Mouse (Mus musculus): ENCODE measurements around the gene BC030867.

The BC030867 gene

DNA sequence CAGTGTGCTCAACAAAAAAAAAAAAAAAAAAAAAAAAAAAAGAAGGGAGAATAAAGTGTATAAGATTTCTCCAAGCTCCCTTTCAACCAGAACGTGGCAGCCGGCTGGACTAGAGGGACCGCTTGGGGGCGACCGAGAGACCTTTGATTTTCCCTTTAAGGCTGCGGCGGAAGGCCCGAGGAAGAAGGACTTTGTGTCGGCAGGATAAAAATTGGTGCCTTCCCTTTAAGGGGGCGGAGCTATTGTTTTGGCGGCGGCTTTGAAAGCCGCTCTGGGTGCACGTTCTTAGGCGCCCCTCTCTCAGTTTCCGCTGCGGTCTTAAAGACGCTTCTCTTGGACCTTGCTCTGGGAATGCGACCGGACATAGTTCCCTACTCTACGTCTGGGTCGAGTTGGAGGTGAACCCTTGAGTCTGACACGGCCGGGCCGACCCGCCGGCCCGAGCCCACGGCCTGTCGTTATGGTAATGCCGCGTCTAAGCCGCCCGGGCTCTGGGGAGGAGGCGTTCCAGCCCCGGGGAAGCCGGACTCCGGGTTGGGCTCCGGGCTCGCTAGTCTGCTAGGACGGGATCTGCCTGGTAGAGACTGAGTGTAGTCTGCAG is at the start of gene BC030867:
Gene BC030867, plus strand, starts transcription at position 253 of the 601 bp plus-strand sequence.
- peak; percentile 95 for DNase-seq

GRCm38 (mm10) chr11:102199856-102200255 is 48.8 kb upstream of the BC030867 start:
- DNase-seq: peak; percentile 15

DNA sequence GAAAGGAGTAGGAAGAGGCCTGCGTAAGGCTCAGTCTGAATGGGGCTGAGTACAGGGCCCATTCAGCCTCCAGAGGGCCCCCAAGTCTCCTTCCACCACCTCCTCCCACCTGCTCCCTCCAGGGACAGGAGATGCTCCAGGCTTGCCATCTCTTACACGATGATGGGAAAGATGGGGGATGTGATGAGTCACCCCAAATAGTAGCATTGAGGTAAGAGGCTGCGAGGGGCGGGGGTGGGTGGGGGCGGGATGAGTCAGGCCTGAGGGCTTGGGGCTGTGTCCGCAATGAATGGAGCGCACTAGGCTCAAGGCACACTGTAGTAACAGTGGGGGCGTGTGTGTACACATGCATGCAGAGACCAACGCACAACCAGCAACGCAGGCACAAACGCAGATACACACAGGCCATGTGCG is 47.3 kb upstream of the BC030867 start:
- no peak for DNase-seq

DNA sequence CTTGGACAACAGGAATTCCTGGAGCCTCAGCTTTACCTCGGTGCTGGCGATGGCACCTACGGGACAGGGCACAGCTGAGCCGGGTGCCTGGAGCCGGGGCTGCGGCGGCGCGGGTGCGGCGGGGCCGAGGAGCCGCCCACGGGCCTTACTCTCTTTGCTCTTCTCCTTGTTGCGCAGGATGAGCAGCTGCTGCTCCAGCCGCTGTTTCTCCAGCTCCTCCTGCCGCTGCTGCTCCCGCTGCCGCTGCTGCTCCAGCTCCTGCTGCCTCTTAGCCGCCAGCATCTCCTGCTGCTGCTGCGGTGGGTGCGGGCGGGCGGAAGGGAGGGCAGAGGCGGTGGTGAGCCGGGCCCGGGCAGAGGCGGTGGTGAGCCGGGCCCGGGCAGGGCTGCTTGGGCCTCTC is 42.2 kb upstream of the BC030867 start:
- DNase-seq: no peak

- no peak for DNase-seq
These were observed 40.6 kb upstream of the BC030867 start for GRCm38 (mm10) chr11:102207825-102208777.

GRCm38 (mm10) chr11:102208846-102209245 is 39.8 kb upstream of the BC030867 start:
- no peak for DNase-seq

DNA sequence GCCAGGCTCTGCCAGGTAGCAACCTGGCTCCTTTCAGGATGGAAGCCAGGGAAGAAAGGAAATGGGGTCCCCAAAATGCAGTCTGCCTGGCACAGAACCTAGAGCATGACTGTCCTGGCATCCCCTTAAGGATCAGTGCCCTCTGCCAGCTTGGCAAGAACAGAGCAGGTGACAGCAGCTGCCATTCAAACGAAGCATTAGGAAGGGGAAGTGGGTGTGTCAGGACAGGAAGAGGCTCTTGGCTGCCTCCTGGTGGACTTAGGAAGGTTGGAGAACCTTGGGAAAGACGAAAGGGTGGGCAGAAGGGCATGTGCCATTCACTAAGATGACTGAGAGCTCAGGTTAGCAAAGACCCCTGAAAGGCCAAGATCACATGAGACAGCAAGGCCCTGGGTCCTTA is 38.9 kb upstream of the BC030867 start:
- peak; percentile 69 for DNase-seq

- DNase-seq: no peak
These were observed 38.5 kb upstream of the BC030867 start for GRCm38 (mm10) chr11:102210185-102210584.

DNA sequence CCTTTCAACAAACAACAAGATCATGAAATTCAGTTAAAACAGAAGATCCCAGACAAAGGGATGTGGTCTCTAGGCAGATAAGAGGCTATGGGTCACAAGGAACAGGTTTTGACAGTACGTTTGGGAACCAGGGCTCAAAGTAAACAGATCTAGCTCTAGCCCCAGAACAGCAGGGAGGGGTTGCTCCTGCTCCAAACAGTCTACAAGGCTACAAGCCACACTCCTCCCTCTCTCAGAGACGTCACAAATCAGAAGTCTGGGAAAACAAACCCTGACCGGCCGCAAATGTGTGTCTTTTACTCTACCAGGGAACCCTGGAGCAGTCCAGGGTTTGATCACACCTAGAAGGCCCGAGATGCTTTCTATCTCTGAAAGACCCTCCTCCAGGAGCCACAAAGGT is 37.7 kb upstream of the BC030867 start:
- DNase-seq: no peak

- DNase-seq: peak; percentile 53
These were observed 36.7 kb upstream of the BC030867 start for GRCm38 (mm10) chr11:102211936-102212341.

- DNase-seq: no peak
These were observed 34.1 kb upstream of the BC030867 start for GRCm38 (mm10) chr11:102214430-102215156.

GRCm38 (mm10) chr11:102215511-102215910 is 33.2 kb upstream of the BC030867 start:
- no peak for DNase-seq

DNA sequence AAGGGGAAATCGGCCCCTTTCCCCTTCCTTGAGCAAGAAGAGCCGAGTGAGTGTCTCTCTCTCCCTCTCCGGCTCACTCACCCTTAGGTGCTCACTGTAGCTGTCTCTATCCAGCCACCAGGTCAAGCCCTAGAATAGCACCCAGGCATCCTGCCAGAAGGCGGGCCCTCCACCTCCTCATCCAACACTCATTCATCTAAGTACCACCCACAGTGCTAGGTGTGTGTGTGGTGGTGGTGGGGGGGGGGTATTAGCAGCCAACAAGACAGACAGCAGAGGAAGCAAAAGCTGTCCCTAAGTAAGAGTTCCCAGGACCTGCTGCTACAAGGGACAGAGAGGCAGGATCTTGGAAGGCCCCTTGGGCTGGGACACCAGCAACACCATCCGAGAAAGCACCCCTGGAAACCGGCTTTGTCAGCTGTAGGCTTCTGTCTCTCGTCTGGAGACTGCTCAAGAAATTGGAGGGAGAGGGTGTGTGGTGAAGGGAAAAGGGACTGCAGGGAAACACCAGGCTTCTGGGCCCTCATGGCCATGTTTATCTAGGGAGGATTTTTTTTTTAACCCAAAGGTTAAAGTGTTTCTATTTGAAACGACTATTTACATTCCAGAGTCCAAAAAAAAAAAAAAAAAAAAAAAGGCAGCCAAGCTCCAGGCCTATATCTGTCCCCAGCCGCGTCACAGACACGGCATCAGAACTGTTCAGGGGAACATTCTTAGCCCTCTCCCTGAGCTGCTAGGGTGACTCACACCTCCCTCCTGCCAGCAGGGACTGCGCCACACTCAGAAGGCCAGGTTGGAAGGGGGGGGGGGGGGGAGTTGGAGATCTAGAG is 32.4 kb upstream of the BC030867 start:
- DNase-seq: no peak

DNA sequence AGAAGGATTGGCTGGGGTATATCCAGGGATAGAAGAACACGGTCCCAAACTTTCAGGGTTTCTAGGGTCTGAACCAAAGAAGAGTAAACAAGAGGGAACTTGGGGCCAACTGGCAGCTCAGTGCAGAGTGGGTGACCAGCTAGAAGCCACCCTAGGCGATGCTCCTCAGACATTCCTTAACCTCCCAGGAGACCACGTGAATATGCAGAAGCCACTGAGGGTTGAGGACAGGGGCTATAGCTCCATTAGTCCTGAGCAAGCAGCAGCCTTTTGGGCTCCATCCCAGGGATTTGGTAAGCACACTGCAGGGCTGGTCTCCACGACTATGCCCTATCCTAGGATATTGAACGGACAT is 31.8 kb upstream of the BC030867 start:
- DNase-seq: no peak

DNA sequence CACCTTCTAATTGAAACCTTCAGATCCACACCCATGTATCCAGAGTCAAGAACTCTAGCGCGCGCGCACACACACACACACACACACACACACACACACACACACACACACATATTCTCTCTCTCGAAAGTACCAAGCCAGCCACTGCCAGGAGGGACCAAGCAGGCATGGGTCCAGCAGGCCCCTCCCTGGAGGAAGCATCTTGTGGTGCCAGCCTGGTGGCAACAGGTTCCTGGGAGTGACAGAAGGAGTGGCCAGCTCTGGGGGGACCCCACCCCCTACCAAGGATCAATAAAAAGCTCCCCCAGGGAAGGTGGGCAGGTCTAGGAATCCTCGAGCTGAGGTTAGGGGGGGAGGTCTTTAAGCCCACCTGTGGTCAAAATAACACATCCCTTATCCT is 31.3 kb upstream of the BC030867 start:
- peak; percentile 55 for DNase-seq

- DNase-seq: no peak
These were observed 30.7 kb upstream of the BC030867 start for GRCm38 (mm10) chr11:102217876-102218430.

DNA sequence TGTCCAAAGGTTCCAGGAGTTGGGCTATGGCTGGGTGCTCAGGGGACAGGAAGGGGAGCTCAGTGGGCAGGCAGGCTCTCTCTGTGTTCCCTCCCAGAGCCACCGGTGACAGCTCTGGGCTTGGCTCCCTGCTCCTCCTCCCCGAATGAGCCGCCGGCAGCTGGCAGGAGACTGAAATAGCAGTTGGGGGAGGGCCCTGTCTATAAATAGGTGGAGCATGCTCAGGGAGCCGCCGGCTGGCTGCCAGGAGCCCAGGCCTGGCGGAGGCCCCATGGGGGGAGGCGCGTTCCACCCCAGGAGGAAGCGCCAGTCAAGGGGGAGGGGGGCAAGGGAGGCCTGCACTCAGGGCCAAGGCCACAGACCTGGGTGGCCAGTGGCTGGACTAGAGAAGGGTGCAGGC is 29.9 kb upstream of the BC030867 start:
- peak; percentile 92 for DNase-seq

GRCm38 (mm10) chr11:102219247-102219993 is 29.3 kb upstream of the BC030867 start:
- DNase-seq: peak; percentile 61

DNA sequence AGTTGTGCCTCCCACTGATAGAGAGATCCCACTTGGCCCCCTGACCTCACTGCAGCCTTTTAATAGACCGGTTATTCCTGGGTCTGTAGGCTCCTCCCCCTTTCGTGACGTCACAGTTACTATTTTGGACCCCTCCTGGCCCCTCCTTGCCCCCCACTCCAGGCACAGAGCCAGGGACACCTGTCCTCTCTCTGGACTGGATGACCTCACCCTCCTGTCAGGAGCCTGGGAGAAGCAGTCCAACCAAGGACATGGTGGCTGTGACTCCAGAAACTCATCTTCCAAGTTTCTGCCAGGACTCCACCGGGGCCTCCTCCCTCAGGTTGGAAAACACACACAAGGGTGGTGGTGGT is 28.7 kb upstream of the BC030867 start:
- DNase-seq: peak; percentile 72

GRCm38 (mm10) chr11:102220451-102220850 is 28.2 kb upstream of the BC030867 start:
- DNase-seq: peak; percentile 32

GRCm38 (mm10) chr11:102221243-102221953 is 27.3 kb upstream of the BC030867 start:
- DNase-seq: peak; percentile 19
